Mouse (Mus musculus) adrenal gland, adult 8-10 months (tissue): ENCODE data around the gene Pdxp. TPM values are rescaled to one million over a fixed set of nuclear protein-coding genes. Genes with fewer than 3 reads are reported as not detected.
"Not testable (repeated sequence)": the region's sequence is repeated elsewhere in the genome, so short reads cannot be mapped to it uniquely, and the experiment has no call there.

Source experiments
- DNase-seq: peaks from one replicate; pipeline ENCODE4 v3.0.0; 2022
- total RNA-seq, 4 experiments: library from RNA; stranded (reverse); gene quantifications; 2 replicates each; pipeline ENCODE4 v1.2.4; 2022

Gene Pdxp
- total RNA-seq = 1 to 10 TPM; 4.6 to 8.6 (median 5.9) TPM

DNA sequence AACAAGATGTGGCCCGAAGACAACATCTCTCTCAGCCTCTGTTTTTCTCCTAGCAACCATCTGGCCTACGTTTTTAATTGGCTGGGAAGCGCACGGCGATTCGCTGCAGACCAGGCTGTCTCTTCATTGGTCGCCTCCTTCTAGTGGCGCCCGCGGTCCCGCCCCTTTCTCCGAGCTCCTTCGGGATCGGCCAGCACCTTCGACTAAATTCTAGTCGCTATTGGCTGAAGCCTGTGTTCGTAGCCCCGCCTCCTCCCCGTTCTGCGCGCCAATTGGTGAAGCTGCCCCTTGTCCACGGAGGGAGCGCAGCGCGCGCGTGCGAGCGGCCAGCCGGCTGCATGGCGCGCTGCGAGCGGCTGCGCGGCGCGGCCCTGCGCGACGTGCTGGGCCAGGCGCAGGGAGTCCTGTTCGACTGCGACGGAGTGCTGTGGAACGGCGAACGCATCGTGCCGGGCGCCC is at the start of gene Pdxp:
Pdxp (plus strand) TSS at position 288 of the 459 bp plus-strand sequence.
- DNase-seq = peak; percentile 91

DNA sequence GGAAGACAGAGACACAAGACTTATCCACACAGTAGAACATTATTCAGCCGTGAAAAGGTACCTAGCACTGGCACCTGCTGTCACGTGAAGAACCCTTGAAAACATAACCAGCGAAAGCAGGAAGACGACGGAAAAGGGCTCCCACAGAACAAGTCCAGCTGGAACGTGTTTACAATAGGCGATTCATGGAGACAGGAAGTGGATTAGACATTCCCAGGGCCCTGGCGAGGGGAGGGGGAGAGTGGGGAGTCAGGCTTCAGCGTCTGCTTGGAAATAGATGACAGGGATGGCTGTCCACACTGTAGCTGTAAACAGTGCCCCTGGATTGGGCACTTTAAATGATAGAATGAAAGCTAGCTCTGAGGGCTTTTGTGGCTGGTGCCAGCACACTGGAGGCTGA is 45.3 kb upstream of the Pdxp start:
- no peak for DNase-seq

DNA sequence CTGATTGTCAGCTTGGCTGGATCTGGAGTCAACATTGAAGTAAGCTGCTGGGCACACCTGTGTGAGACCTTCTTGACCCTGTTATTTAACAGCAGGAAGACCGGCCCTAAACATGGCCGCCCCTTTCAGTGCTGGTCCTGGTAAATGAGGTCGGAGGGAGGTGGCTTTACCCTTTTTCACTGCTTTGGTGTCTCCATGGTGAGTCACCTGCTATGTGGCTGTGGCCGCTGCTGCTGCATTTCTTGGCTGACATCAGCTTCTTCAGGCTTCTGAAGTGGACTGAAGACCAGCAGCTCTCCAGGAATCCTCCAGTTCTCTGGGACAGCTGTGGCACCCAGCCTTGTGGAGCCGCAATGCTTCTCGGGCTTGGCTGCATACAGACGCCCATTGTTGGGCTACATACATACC is 44.9 kb upstream of the Pdxp start:
- no peak for DNase-seq

GRCm38 (mm10) chr15:78869775-78870174 is 43.9 kb upstream of the Pdxp start:
- DNase-seq = no peak

- no peak for DNase-seq
Observed at GRCm38 (mm10) chr15:78872021-78872608, 41.6 kb upstream of the Pdxp start.

GRCm38 (mm10) chr15:78873803-78874435 is 39.8 kb upstream of the Pdxp start:
- no peak for DNase-seq

GRCm38 (mm10) chr15:78874989-78875388 is 38.7 kb upstream of the Pdxp start:
- DNase-seq = no peak

DNA sequence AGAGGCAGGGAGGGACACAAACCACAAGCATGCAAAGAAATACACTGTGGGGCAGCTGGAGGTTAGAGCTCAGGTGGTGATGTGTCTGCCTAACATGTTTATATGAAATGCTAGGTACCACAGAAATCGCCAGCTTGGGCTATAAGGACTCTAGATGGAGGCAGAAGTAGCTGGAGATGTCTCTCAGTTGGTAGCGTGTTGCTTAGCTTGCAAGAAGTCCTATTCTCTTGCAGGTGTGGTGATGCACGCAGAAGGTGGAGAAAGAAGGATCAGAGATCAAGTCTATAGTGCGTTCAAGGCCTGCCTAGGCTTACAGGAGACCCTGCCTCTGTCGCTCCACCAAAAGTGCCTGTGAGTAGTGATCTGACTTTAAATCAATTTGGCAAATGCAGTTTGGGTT is 38.2 kb upstream of the Pdxp start:
- DNase-seq = no peak

DNA sequence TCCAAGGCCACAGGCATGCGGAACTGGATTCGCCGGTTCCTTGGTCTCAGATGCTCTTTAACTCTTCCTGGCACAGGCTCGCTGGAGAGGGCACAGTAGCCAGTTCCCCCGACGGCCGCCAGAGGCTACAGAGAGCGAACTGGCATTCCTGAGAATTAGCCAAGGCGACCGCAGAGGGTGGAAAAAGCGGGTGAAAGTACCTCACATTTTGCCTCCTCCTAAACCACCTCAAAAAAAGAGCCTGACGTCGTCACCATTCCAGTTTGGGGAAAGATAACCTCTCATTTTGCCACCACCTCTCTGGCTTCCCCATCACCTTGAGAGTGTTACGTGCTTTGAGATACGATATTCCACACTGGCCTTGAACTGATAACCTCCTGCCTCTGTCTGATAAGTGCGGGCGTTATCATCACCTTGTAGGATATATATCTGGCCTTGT is 37.4 kb upstream of the Pdxp start:
- DNase-seq = peak; percentile 79

GRCm38 (mm10) chr15:78876991-78877809 is 36.5 kb upstream of the Pdxp start, which contains the start of gene Gga1:
Gga1 (plus strand) TSS chr15:78877190.
- DNase-seq = peak; percentile 92

GRCm38 (mm10) chr15:78877810-78878390 is 35.8 kb upstream of the Pdxp start:
- peak; percentile 41 for DNase-seq

DNA sequence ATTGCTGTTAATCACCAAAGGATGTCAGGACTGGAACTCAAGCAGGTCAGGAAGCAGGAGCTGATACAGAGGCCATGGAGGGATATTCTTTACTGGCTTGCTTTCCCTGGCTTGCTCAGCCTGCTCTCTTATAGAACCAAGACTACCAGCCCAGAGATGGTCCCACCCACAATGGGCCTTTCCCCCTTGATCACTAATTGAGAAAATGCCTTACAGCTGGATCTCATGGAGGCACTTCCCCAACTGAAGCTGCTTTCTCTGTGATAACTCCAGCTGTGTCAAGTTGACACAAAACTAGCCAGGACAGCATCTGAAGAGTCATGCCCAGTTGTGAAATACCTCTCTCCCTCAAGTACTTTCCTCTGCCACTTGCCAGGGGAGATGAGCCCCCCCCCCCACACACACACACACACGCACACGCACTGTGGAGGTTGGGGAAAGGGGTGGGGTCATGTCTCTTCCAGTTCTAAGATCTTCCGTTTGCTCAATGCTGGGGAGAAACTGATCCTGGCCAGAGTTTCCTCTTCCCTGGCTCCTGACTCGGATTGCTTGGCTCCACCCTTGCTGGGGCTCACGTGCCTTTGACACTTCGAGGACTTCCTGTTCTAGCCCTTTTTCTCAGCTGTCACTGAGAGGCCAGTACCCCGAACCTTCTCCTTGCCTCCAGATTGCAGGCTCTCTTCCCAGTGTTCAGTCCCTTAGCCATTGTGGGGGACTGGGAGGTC is 34.8 kb upstream of the Pdxp start:
- not testable (repeated sequence) for DNase-seq

GRCm38 (mm10) chr15:78880432-78880831 is 33.3 kb upstream of the Pdxp start:
- no peak for DNase-seq

DNA sequence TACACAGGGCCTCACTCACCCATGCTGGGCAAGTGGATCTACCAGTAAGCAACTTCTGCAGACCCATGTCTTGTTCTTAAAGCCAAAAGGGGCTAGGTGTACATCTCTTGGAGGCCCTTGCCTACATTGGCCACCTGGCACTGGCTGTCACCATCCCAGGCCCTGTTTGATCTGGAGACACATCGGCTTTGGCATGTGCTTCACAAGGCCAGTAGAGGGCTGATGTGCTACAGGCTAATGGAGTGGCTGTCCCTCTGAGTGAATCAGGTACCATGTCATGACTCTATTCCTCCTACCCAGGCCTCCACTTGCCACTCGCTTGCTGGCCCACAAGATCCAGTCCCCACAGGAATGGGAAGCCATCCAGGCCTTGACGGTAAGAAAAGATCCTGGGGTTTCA is 31.9 kb upstream of the Pdxp start:
- no peak for DNase-seq

- no peak for DNase-seq
Observed at GRCm38 (mm10) chr15:78889401-78889853, 24.3 kb upstream of the Pdxp start.

DNA sequence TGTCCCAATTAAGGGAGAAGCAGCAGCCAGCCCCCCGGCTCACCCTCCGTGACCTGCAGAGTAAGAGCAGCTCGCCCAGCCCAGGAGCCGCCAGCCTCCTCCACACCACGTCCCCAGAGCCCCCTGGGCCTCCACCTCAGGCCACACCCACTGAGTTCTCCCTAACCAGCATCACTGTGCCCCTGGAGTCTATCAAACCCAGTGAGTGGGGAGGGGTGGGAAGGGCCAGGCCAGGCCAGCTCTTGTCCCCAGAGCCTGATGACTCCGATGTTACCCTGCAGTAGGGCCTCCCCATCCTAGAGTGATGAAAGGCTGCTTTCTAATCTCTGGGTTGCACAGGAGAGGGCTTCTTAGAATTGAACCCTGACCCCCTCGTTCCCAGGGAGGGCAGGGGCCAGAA is 21.3 kb upstream of the Pdxp start:
- no peak for DNase-seq

DNA sequence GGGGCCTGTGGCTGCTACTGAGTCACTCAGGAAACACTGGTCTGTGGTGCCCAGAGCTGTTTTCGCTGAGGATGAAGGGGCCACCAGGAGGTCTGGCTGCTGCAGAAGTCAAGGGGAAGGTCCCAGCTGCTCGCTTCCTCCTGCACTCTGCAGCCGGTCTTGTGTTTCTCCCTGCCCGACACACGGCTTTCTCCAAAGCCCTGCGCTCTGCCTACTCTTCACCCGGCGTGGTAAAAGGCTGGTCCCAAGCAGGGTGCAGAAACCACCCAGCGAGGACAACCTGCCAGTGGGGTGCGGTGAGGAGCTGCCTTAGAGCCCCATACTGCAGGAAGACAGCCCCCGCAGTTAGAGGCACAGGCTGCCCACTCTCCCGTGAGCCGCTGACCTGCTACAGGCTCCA is 19.0 kb upstream of the Pdxp start:
- DNase-seq = no peak

GRCm38 (mm10) chr15:78895741-78896140 is 18.0 kb upstream of the Pdxp start:
- DNase-seq = no peak

- no peak for DNase-seq
Observed at GRCm38 (mm10) chr15:78896149-78896548, 17.6 kb upstream of the Pdxp start.

DNA sequence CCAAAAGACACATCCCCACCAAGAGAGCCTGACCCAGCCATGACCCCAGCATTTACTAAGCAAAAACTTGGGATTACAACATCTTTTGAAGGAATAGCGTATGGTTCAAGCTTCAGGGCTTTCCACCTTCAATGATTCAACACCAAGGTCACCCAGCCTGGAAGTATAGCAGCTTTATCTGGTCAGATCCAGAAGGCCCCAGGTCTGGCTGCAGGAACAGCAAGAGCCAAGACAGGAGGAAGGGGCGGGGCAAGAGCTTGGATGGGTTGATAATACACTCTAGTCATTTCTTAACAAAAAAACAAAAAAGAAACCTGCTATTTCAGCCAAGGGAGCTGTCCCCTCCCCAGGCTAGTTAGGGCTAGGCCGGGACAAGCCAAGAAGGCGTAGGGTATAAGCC is 16.2 kb upstream of the Pdxp start:
- DNase-seq = no peak

DNA sequence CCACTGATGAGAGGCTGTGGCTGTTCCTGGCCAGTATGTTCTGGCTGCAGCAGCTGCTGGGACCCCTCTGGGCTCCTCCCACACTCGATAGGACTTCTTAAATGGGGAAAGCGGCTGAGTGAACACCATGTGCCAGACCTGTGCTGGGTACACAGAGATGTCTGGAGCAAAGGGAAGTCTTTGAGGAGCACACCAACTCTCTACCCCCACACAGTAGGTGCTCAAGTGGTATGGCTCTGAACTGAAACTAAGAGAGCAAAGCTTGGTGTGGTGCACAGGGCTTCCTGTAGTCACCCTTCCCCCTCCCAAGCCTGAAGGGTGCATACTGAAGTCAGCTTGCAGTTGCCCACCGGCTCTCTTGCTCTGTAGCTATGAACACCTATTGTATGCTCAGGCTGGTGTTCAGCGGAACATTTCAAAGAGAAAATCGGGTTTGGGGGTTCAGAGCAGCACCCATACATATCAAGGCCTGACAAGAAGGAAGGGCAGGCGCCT is 15.2 kb upstream of the Pdxp start:
- DNase-seq = no peak

DNA sequence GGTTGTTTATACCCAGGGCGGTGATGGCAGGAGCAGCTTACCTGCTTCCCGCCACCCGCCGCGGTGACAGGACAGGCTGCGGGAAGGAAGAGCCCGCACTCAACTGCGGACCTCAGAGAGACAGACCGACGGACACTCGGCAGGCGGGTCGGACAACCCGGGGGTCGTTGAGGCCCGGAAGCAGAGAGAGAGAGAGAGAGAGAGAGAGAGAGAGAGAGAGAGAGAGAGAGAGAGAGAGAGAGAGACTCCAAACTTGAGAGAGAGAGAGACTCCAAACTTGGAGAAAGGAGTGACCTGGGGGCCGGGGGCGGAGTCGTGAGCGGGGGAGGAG is 14.3 kb upstream of the Pdxp start, which contains the start of gene Gm49510:
Gm49510 (plus strand) TSS at position 259 of the 331 bp plus-strand sequence.
- no peak for DNase-seq
